Mouse (Mus musculus) ZHBTc4 (cell line): ENCODE data around the gene Eci1.

Source experiments
- DNase-seq: peaks from one replicate; pipeline ENCODE4 v3.0.0-alpha.2; 2011; ENCODE audit warnings: low read depth, low spot score

Eci1 gene

GRCm38 (mm10) chr17:24472512-24472911 is 46.1 kb downstream of the Eci1 start:
- DNase-seq, result no peak

GRCm38 (mm10) chr17:24473612-24474275 is 47.3 kb downstream of the Eci1 start, which contains the start of gene Bricd5:
Gene Bricd5, plus strand, starts transcription at chr17:24473884.
- no peak for DNase-seq

GRCm38 (mm10) chr17:24474557-24474956 is 48.1 kb downstream of the Eci1 start:
- no peak for DNase-seq

GRCm38 (mm10) chr17:24475586-24475985 is 49.1 kb downstream of the Eci1 start:
- no peak for DNase-seq

- no peak for DNase-seq
Measured at GRCm38 (mm10) chr17:24476022-24476776, 49.8 kb downstream of the Eci1 start.

GRCm38 (mm10) chr17:24477053-24477984 is 50.9 kb downstream of the Eci1 start:
- DNase-seq, result no peak

- DNase-seq, result peak; percentile 40
Measured at GRCm38 (mm10) chr17:24477985-24478600, 51.7 kb downstream of the Eci1 start.

- peak; percentile 98 for DNase-seq
Measured at GRCm38 (mm10) chr17:24478663-24479380, 52.4 kb downstream of the Eci1 start, which contains the start of gene Mlst8. Gene Mlst8, minus strand, starts transcription at chr17:24479078.

- DNase-seq, result no peak
Measured at GRCm38 (mm10) chr17:24479431-24479830, 53.0 kb downstream of the Eci1 start.

- peak; percentile 71 for DNase-seq
Measured at GRCm38 (mm10) chr17:24480201-24480826, 53.9 kb downstream of the Eci1 start.

GRCm38 (mm10) chr17:24481027-24481815 is 54.8 kb downstream of the Eci1 start:
- peak; percentile 60 for DNase-seq

GRCm38 (mm10) chr17:24483495-24483894 is 57.1 kb downstream of the Eci1 start:
- no peak for DNase-seq

- DNase-seq, result peak; percentile 35
Measured at GRCm38 (mm10) chr17:24485090-24485860, 58.8 kb downstream of the Eci1 start.

GRCm38 (mm10) chr17:24488186-24488661 is 61.8 kb downstream of the Eci1 start, which contains the start of gene Caskin1:
Gene Caskin1, plus strand, starts transcription at chr17:24488601.
- DNase-seq, result peak; percentile 66

- DNase-seq, result peak; percentile 71
Measured at GRCm38 (mm10) chr17:24488662-24489264, 62.3 kb downstream of the Eci1 start.
